Mouse (Mus musculus): ENCODE measurements around the gene Ccnd2. TPM values are rescaled to one million over a fixed set of nuclear protein-coding genes. Genes with fewer than 3 reads are reported as not detected.
A peak's percentile ranks its signal among the peaks of the same experiment; 100 is the strongest.

Gene Ccnd2
- polyA plus RNA-seq, 1 experiment from 2014 or later = 865 TPM

GRCm38 (mm10) chr6:127145464-127146190 lies 6.4 kb downstream of the Ccnd2 start:
- Histone ChIP-seq H3K9me3 (no peaks in the 10 kb centered on the region), H3K27ac (no peak overlapping the region), H3K36me3 (peaks cover 78% of the 10 kb centered on the region), H3K4me1 (replicated peaks) (peaks cover 80% of the 10 kb centered on the region), H3K27me3 (ENCODE audit: insufficient read depth, poor library complexity, severe bottlenecking) (no peaks in the 10 kb centered on the region), H3K4me3 (no peak overlapping the region)
- 84% methylated on average over 20 of the region's 20 CpGs for WGBS
- no peak for DNase-seq (ENCODE audit: low spot score)

- peaks cover 94% of the 10 kb centered on the region for H3K36me3 ChIP-seq
- no peaks in the 10 kb centered on the region for H3K9me3 ChIP-seq
- H3K4me3 ChIP-seq = no peak overlapping the region
- DNase-seq (ENCODE audit: low spot score) = no peak
- peaks cover 65% of the 10 kb centered on the region for H3K4me1 ChIP-seq (replicated peaks)
- H3K27ac ChIP-seq = peak overlapping the region; percentile 13; the same call in 1 of the 2 replicates
- H3K27me3 ChIP-seq (ENCODE audit: insufficient read depth, poor library complexity, severe bottlenecking) = no peaks in the 10 kb centered on the region
- WGBS = 84% methylated on average over 7 of the region's 7 CpGs
These were observed 8.3 kb downstream of the Ccnd2 start for GRCm38 (mm10) chr6:127143576-127144288.

GRCm38 (mm10) chr6:127143124-127143520 lies 8.9 kb downstream of the Ccnd2 start:
- 83% methylated on average over 10 of the region's 10 CpGs for WGBS
- peaks cover 59% of the 10 kb centered on the region for H3K4me1 ChIP-seq (replicated peaks)
- H3K9me3 ChIP-seq = no peaks in the 10 kb centered on the region
- 0 out of 2 replicates have a peak overlapping the region, but pooled peaks have one; percentile 13 for H3K27ac ChIP-seq
- H3K4me3 ChIP-seq = no peak overlapping the region
- no peaks in the 10 kb centered on the region for H3K27me3 ChIP-seq (ENCODE audit: insufficient read depth, poor library complexity, severe bottlenecking)
- H3K36me3 ChIP-seq = peaks cover 94% of the 10 kb centered on the region
- no peak for DNase-seq (ENCODE audit: low spot score)

- 25% methylated on average over 10 of the region's 10 CpGs for WGBS
- Histone ChIP-seq H3K9me3 (no peaks in the 10 kb centered on the region), H3K27me3 (ENCODE audit: insufficient read depth, poor library complexity, severe bottlenecking) (no peaks in the 10 kb centered on the region), H3K36me3 (peaks cover 98% of the 10 kb centered on the region), H3K27ac (peak overlapping the region; percentile 13; the same call in 1 of the 2 replicates), H3K4me3 (no peak overlapping the region), H3K4me1 (replicated peaks) (peaks cover 52% of the 10 kb centered on the region)
- DNase-seq (ENCODE audit: low spot score) = peak; percentile 68
These were observed 9.6 kb downstream of the Ccnd2 start for GRCm38 (mm10) chr6:127142154-127143123.

- peaks cover 100% of the 10 kb centered on the region for H3K36me3 ChIP-seq
- WGBS = 93% methylated on average over 11 of the region's 11 CpGs
- DNase-seq (ENCODE audit: low spot score) = no peak
These were observed 13.0 kb downstream of the Ccnd2 start for GRCm38 (mm10) chr6:127138962-127139361.

GRCm38 (mm10) chr6:127133433-127134245 lies 18.4 kb downstream of the Ccnd2 start:
- 56% methylated on average over 16 of the region's 16 CpGs for WGBS
- Histone ChIP-seq H3K9me3 (no peaks in the 10 kb centered on the region), H3K4me1 (replicated peaks) (peaks cover 14% of the 10 kb centered on the region), H3K4me3 (0 out of 2 replicates have a peak overlapping the region, but pooled peaks have one; percentile 11), H3K36me3 (peaks cover 100% of the 10 kb centered on the region), H3K27ac (peak overlapping the region; percentile 66), H3K27me3 (ENCODE audit: insufficient read depth, poor library complexity, severe bottlenecking) (no peaks in the 10 kb centered on the region)
- DNase-seq (ENCODE audit: low spot score) = no peak

More at GRCm38 (mm10) chr6:127138962-127139361, 13.0 kb downstream of the Ccnd2 start:
- H3K4me1 ChIP-seq (replicated peaks) = peaks cover 25% of the 10 kb centered on the region
- no peaks in the 10 kb centered on the region for H3K27me3 ChIP-seq (ENCODE audit: insufficient read depth, poor library complexity, severe bottlenecking)
- H3K27ac ChIP-seq = no peak overlapping the region
- no peaks in the 10 kb centered on the region for H3K9me3 ChIP-seq
- no peak overlapping the region for H3K4me3 ChIP-seq

GRCm38 (mm10) chr6:127132719-127133118 lies 19.3 kb downstream of the Ccnd2 start:
- peaks cover 99% of the 10 kb centered on the region for H3K36me3 ChIP-seq
- H3K4me3 ChIP-seq = no peak overlapping the region
- no peak overlapping the region for H3K27ac ChIP-seq
- H3K27me3 ChIP-seq (ENCODE audit: insufficient read depth, poor library complexity, severe bottlenecking) = no peaks in the 10 kb centered on the region
- DNase-seq (ENCODE audit: low spot score) = no peak
- H3K9me3 ChIP-seq = no peaks in the 10 kb centered on the region
- H3K4me1 ChIP-seq (replicated peaks) = peaks cover 14% of the 10 kb centered on the region
- 79% methylated on average over 3 of the region's 3 CpGs for WGBS

- no peaks in the 10 kb centered on the region for H3K9me3 ChIP-seq
- no peak overlapping the region for H3K27ac ChIP-seq
- H3K27me3 ChIP-seq (ENCODE audit: insufficient read depth, poor library complexity, severe bottlenecking) = no peaks in the 10 kb centered on the region
- H3K4me1 ChIP-seq (replicated peaks) = peaks cover 14% of the 10 kb centered on the region
- H3K36me3 ChIP-seq = peaks cover 99% of the 10 kb centered on the region
- H3K4me3 ChIP-seq = no peak overlapping the region
- 85% methylated on average over 3 of the region's 3 CpGs for WGBS
- DNase-seq (ENCODE audit: low spot score) = no peak
These were observed 20.0 kb downstream of the Ccnd2 start for GRCm38 (mm10) chr6:127131946-127132345.

- Histone ChIP-seq H3K4me3 (no peak overlapping the region), H3K27ac (no peak overlapping the region), H3K9me3 (no peaks in the 10 kb centered on the region), H3K36me3 (peaks cover 96% of the 10 kb centered on the region), H3K27me3 (ENCODE audit: insufficient read depth, poor library complexity, severe bottlenecking) (no peaks in the 10 kb centered on the region), H3K4me1 (replicated peaks) (peaks cover 14% of the 10 kb centered on the region)
- DNase-seq (ENCODE audit: low spot score) = no peak
- 68% methylated on average over 13 of the region's 13 CpGs for WGBS
These were observed 21.6 kb downstream of the Ccnd2 start for GRCm38 (mm10) chr6:127130377-127130776.

- no peaks in the 10 kb centered on the region for H3K9me3 ChIP-seq
These were observed 22.3 kb downstream of the Ccnd2 start for GRCm38 (mm10) chr6:127129659-127130058.

GRCm38 (mm10) chr6:127123506-127123905 lies 28.5 kb downstream of the Ccnd2 start:
- H3K4me1 ChIP-seq (replicated peaks) = no peaks in the 10 kb centered on the region
- H3K36me3 ChIP-seq = peaks cover 29% of the 10 kb centered on the region
- H3K9me3 ChIP-seq = no peaks in the 10 kb centered on the region
- H3K27me3 ChIP-seq (ENCODE audit: insufficient read depth, poor library complexity, severe bottlenecking) = no peaks in the 10 kb centered on the region
- H3K4me3 ChIP-seq = no peak overlapping the region
- H3K27ac ChIP-seq = no peak overlapping the region
- DNase-seq (ENCODE audit: low spot score) = no peak
- WGBS = 90% methylated on average over 7 of the region's 7 CpGs

More at GRCm38 (mm10) chr6:127129659-127130058, 22.3 kb downstream of the Ccnd2 start:
- H3K4me3 ChIP-seq = no peak overlapping the region
- H3K27ac ChIP-seq = no peak overlapping the region
- H3K27me3 ChIP-seq (ENCODE audit: insufficient read depth, poor library complexity, severe bottlenecking) = no peaks in the 10 kb centered on the region
- peaks cover 89% of the 10 kb centered on the region for H3K36me3 ChIP-seq
- WGBS = 93% methylated on average over 14 of the region's 14 CpGs
- no peak for DNase-seq (ENCODE audit: low spot score)
- H3K4me1 ChIP-seq (replicated peaks) = peaks cover 14% of the 10 kb centered on the region

GRCm38 (mm10) chr6:127122996-127123395 lies 29.0 kb downstream of the Ccnd2 start:
- no peaks in the 10 kb centered on the region for H3K27me3 ChIP-seq (ENCODE audit: insufficient read depth, poor library complexity, severe bottlenecking)
- H3K27ac ChIP-seq = no peak overlapping the region
- H3K4me1 ChIP-seq (replicated peaks) = no peaks in the 10 kb centered on the region
- no peak for DNase-seq (ENCODE audit: low spot score)
- peaks cover 24% of the 10 kb centered on the region for H3K36me3 ChIP-seq
- whole genome bisulfite sequencing = 88% methylated on average over 5 of the region's 5 CpGs
- H3K4me3 ChIP-seq = no peak overlapping the region
- H3K9me3 ChIP-seq = no peaks in the 10 kb centered on the region

Data from hindbrain, embryonic 10.5 days (tissue).